ENCODE assay signal across 11 mouse cellular contexts in genomic region chr16:26519596-26519995, GRCm38 (mm10). TPM values are rescaled to one million over a fixed set of nuclear protein-coding genes. Genes with fewer than 3 reads are reported as not detected.
DNase-seq lines count a peak whose midpoint lies in the region; ATAC-seq and TF ChIP-seq lines count a peak whose summit lies in the region.
"Had no signal": no experiment of that assay in that cellular context is flagged by ENCODE, and none has a peak within 500 bp of the region (broad histone marks: within the 10 kb centered on the region; RNA-seq: fewer than 3 reads in every experiment).

No protein-coding gene starts in this region.

- H3K36me3 ChIP-seq in thymus, adult 2 months (ENCODE audit: control insufficient read depth, insufficient read depth, low read length), result no peaks in the 10 kb centered on the region
- H3K36me3 ChIP-seq: heart, embryonic 15.5 days had no signal

- peak; percentile 54; the same call in 1 of the 2 replicates for ATAC-seq in megakaryocyte, adult 5-6 weeks (ENCODE audit: poor library complexity, severe bottlenecking)

- no peaks in the 10 kb centered on the region for H3K4me1 ChIP-seq in thymus, adult 2 months (replicated peaks; ENCODE audit: control insufficient read depth, insufficient read depth, low read length)
- H3K4me1 ChIP-seq: heart, embryonic 15.5 days had no signal

- intact Hi-C loops in heart, postnatal 36 days (cut with DNase I), result no loop called here

- no peak for TF ChIP-seq POLR2A in thymus, adult 2 months (IDR thresholded peaks at IDR 0.05; ENCODE audit: control insufficient read depth, extremely low read depth, insufficient read depth, low read length, poor library complexity)

- no peak overlapping the region for H3K4me3 ChIP-seq in thymus, adult 2 months (ENCODE audit: control insufficient read depth, insufficient read depth, low read length)
- H3K4me3 ChIP-seq: heart, embryonic 15.5 days had no signal

- no peak for TF ChIP-seq CTCF in thymus, adult 2 months (IDR thresholded peaks at IDR 0.05; ENCODE audit: borderline replicate concordance, control insufficient read depth, extremely low read depth, insufficient read depth, low read length, poor library complexity)

- H3K27me3 ChIP-seq in thymus, adult 2 months (ENCODE audit: control insufficient read depth, insufficient read depth, low read length), result no peaks in the 10 kb centered on the region
- H3K27me3 ChIP-seq: heart, embryonic 15.5 days had no signal

- DNase-seq in heart, adult 8-10 months (ENCODE audit: low spot score), result peak; percentile 4
- no peak for DNase-seq in heart, postnatal 36 days
- DNase-seq in ovary, postnatal 14 days (ENCODE audit: low spot score), result peak; percentile 5
- DNase-seq in ovary, postnatal 10 days (ENCODE audit: low spot score), result no peak
- DNase-seq in embryo, embryonic 10 days (ENCODE audit: low spot score), result peak; percentile 49
- DNase-seq in thymus, adult 2 months, result no peak
- DNase-seq in frontal cortex, postnatal 10 days (ENCODE audit: low spot score in 2 of 2), result no peak

- no peak overlapping the region for H3K27ac ChIP-seq in thymus, adult 2 months (ENCODE audit: control insufficient read depth, insufficient read depth, low read length)
- H3K27ac ChIP-seq: heart, embryonic 15.5 days had no signal

- 42% methylated on average over 2 of the region's 2 CpGs for WGBS in thymus, adult 2 months

RNA-seq across cellular contexts. Expression of gene Tmem207, which starts 7.0 kb away (rescaled TPM):
- not detected for total RNA-seq in heart, adult 8-10 months (2022)
- not detected for total RNA-seq in heart, postnatal 36 days (2021)
- not detected in 2 replicates for total RNA-seq in megakaryocyte, adult 5-6 weeks (2015)
- not detected in 2 replicates for total RNA-seq in megakaryocyte, adult 5-6 weeks (2017)
- polyA plus RNA-seq in thymus, adult 2 months (2012; rRNA removed), result not detected in 2 replicates
- total RNA-seq: adrenal gland, adult 18-20 months had no signal
- polyA plus RNA-seq: heart, embryonic 15.5 days; stomach, embryonic 16.5 days had no signal

RNA-seq across cellular contexts. Expression of gene Cldn16, which starts 56.7 kb away (rescaled TPM):
- not detected for total RNA-seq in heart, adult 8-10 months (2022)
- total RNA-seq in heart, postnatal 36 days (2021), result not detected
- total RNA-seq in megakaryocyte, adult 5-6 weeks (2015), result not detected in 2 replicates
- total RNA-seq in megakaryocyte, adult 5-6 weeks (2017), result not detected in 2 replicates
- polyA plus RNA-seq in thymus, adult 2 months (2012; rRNA removed), result not detected in 2 replicates
- total RNA-seq: adrenal gland, adult 18-20 months had no signal
- polyA plus RNA-seq: heart, embryonic 15.5 days; stomach, embryonic 16.5 days had no signal

Comparison
In these comparisons a context has a peak if more than half of its experiments do, and no peak if none do; other contexts are left out.
1. DNase-seq: peak in heart, adult 8-10 months (single experiment), ovary, postnatal 14 days (single experiment) and embryo, embryonic 10 days (single experiment); none in heart, postnatal 36 days (0 of 2), ovary, postnatal 10 days (single experiment), thymus, adult 2 months (single experiment) and frontal cortex, postnatal 10 days (0 of 2).